Mouse (Mus musculus) 3T3-L1 (cell line): Measurements from ENCODE around the gene Adamts6.
A peak's percentile ranks its signal among the peaks of the same experiment; 100 is the strongest.

Source experiments
- DNase-seq: peaks from one replicate; pipeline ENCODE4 v3.0.0-alpha.2; 2015; ENCODE audit warnings: low read depth, low spot score

Gene Adamts6

GRCm38 (mm10) chr13:104287366-104288225 lies at the start of gene Adamts6:
TSS of gene Adamts6 (plus strand) at chr13:104287835.
- peak; percentile 66 for DNase-seq

DNA sequence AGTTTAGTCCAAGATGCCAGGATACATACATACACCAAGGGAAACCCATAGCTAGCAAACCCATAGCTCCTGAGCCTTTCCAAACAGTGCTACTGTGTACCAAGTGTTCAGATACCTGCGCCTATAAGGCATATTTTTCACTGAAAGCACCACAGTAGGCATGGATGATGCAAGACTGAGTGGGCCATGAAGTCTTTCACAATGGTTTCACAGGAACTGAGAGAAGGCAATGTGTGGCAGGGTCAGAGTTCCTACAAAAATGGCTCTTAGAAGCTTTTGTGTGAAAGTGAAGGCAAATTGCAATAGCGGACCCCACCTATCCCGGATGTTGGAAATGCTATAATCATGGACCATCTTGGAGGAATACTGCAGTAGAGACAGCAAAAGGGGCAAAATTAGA lies 28.6 kb upstream of the Adamts6 start:
- no peak for DNase-seq

- peak; percentile 78 for DNase-seq
Observed at GRCm38 (mm10) chr13:104285031-104285431, 2.6 kb upstream of the Adamts6 start.

GRCm38 (mm10) chr13:104285737-104286311 lies 1.8 kb upstream of the Adamts6 start:
- DNase-seq = peak; percentile 68

GRCm38 (mm10) chr13:104286336-104286735 lies 1.3 kb upstream of the Adamts6 start:
- peak; percentile 54 for DNase-seq

DNA sequence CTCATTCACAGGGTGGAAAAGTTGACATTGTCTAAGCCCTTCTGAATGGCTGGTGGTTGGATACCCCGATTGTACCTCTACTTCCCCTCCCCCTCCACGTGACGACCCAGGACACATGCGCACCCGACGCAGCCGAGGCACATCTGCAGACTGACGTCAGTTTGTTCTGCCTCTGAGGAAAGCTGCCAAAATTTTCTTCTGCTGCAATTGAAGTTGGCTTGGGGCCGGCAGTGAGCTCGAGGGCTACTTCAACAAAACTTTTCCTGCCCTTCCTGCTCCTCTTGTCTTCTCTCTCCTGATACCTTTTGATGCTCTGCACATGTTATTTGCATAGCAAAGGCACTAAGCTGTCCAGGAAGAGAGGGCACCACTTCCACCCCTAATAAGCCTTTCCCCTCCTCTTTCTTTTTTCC lies 732 bp upstream of the Adamts6 start:
- peak; percentile 98 for DNase-seq

GRCm38 (mm10) chr13:104288226-104288859 lies 708 bp downstream of the Adamts6 start:
- peak; percentile 82 for DNase-seq

DNA sequence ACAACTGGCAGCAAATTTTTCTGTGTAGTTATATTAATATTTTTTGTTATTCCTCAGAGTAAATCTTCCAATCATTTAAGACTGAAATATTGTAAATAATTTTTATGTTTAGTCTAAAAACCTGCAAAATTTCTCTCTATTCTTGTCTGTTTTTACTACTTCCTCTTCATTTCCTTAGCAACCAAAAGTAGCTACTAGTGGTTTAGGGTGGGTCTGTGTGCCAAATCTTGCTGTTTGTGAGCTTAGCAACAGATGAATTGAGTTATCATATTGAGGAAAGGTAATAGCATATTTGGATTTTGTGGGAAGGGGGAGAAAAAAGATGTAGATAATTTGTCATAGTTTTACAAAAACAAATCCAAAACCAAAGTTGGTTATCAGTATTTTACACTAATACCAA lies 1.5 kb downstream of the Adamts6 start:
- peak; percentile 46 for DNase-seq

- DNase-seq = peak; percentile 64
Observed at GRCm38 (mm10) chr13:104295472-104295871, 7.8 kb downstream of the Adamts6 start.

DNA sequence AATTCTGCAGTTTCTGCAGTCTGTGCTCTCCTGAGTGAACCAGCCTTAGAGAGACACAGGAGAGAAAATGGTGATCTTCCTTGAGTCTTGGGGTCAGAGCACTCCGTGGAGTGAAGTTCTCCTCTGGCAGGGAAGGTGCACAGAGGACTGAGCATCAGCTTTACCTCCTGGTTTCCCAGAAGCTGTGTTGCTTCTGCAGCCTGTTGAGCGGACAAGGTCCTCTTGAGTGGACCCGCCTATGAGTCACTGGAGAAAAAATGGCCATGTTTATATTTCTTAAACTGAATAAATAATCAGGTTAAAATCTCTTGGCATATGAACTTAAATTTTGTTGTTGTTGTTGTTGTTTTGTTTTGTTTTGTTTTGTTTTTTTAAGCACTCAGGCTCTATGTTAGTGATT lies 41.7 kb downstream of the Adamts6 start:
- no peak for DNase-seq

GRCm38 (mm10) chr13:104329742-104330141 lies 42.1 kb downstream of the Adamts6 start:
- no peak for DNase-seq

GRCm38 (mm10) chr13:104352590-104352989 lies 65.0 kb downstream of the Adamts6 start:
- DNase-seq = no peak

DNA sequence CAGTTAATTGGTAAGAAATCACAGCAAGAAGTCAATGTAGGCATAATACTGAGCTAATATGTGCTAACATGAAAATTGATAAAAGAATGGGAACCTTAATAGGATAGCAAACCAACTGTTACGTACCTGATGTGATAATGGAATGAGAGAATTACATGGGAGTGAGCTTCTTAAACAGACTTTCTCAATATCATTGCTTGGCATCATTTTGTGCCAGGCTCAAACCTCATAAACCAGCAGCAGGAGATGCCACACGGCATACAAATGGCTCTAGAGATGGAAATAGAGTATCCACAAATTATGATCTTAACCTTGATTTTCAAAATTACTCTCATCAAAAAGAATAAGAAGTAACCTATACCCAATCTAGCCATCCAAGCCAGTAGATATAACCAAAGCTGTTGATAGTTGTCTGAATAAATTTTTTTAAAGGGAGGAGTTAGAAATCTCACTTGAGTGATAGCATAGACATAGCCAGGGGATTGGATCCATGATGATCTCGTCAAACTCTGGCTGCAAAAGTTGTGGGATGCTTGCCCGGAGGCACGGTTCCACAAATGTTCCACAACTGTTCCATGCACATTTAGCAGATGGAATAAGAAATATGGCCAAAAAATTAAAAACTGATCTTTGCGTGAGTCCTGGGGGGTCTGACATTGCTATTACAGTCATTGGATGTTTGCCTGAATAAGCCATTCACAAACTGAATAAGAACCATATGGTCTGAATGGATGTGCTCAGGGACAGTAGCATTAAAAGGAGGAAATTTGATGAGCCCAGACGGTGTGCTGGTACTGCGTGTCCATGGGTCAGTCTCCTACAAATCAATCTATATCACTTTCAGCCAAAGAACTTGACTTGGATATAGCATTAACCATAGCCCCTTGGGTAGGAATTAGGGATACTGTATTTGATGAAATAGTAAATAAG lies 106.1 kb downstream of the Adamts6 start:
- no peak for DNase-seq

DNA sequence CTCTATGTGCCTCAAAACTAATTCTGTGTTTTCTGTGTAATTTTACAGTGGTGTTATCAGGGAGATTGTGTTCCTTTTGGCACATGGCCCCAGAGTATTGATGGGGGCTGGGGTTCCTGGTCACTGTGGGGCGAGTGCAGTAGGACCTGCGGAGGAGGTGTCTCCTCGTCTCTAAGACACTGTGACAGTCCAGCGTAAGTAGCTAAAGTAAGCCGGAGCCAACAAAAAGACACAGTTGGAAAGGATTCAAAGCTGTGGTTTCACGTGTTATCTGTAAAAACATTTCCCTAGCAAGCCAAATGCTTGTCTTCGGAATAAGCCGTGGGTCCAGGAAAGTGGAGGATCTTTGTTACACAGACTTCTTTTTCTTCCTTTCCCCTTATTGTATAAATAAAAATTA lies 110.2 kb downstream of the Adamts6 start:
- peak; percentile 47 for DNase-seq

DNA sequence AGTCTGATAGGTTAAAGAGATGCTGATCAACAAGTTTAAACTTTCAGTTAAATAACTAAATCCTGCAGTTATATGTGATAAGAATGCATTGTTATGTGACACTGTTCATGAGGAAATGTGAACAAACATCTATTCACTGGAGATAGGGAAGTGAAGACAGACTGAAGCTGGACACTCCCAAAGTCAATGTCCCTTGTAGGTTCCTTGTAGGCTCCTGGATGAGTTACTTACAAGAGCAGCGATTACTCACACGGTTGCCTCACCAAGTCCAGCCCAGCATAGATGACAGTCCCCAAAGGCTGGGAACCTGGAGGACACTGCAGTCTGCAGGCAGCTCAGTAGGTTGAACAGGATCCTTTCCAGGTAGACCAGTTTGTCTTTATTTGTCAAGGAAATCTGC lies 145.1 kb downstream of the Adamts6 start:
- no peak for DNase-seq

- DNase-seq = no peak
Observed at GRCm38 (mm10) chr13:104442559-104442958, 154.9 kb downstream of the Adamts6 start.

DNA sequence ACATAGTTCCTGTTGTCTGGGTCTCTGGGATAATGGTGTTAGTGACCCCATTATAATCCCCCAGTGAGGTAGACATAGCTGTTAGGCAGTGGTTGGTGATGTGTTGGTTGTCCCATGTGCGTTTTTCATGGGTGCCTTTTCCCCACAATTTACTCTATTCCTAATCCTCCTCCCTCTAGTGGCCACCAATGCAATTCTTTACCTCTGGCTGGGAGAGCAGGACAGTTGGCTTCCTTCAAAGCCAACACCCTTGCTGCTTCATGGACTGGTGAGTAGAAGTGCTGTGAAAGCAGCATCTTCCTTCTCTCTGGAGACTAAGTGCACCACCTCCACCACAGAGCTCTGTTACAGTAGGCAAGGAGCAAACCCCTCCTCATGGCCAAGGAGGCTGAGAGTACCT lies 157.8 kb downstream of the Adamts6 start:
- no peak for DNase-seq

GRCm38 (mm10) chr13:104446974-104447373 lies 159.3 kb downstream of the Adamts6 start:
- peak; percentile 65 for DNase-seq

GRCm38 (mm10) chr13:104447470-104447869 lies 159.8 kb downstream of the Adamts6 start:
- peak; percentile 63 for DNase-seq

- peak; percentile 72 for DNase-seq
Observed at GRCm38 (mm10) chr13:104448349-104448748, 160.7 kb downstream of the Adamts6 start.

- DNase-seq = no peak
Observed at GRCm38 (mm10) chr13:104453271-104453974, 165.8 kb downstream of the Adamts6 start.
